Mouse (Mus musculus) embryonic fibroblast, embryonic 13.5 days (primary cell): Measurements from ENCODE around the gene Slc39a11. TPM values are rescaled to one million over a fixed set of nuclear protein-coding genes. Genes with fewer than 3 reads are reported as not detected.

ENCODE experiments used
- H3K27ac ChIP-seq: 2 replicates; pipeline ENCODE4 v1.5.1; 2012; ENCODE audit warnings: low read length, control low read depth, inconsistent platforms; ENCODE audit not compliant: insufficient read depth
- H3K4me1 ChIP-seq: 2 replicates; pipeline ENCODE4 v1.6.1; 2011; ENCODE audit warnings: low read length; ENCODE audit not compliant: control insufficient read depth, insufficient read depth
- H3K4me3 ChIP-seq: 2 replicates; pipeline ENCODE4 v1.5.1; 2011; ENCODE audit warnings: mild to moderate bottlenecking, control low read depth, low read length; ENCODE audit not compliant: insufficient read depth
- CTCF ChIP-seq: IDR thresholded peaks from 2 replicates; pipeline ENCODE4 v1.5.1; 2011; ENCODE audit warnings: mild to moderate bottlenecking, control low read depth, low read length, moderate library complexity, borderline replicate concordance; ENCODE audit not compliant: insufficient read depth
- POLR2A ChIP-seq: IDR thresholded peaks from 2 replicates; pipeline ENCODE4 v1.6.1; 2011; ENCODE audit warnings: low read depth, mild to moderate bottlenecking, control low read depth, low read length, moderate library complexity
- polyA plus RNA-seq: library from polyadenylated mRNA; stranded (reverse); fragments of >200 nt; gene quantifications from 2 replicates; pipeline ENCODE4 v1.2.4, GENCODE M21; 2011; ENCODE audit warnings: low read depth; ENCODE audit not compliant: missing spikeins, insufficient read length

Gene Slc39a11
- polyA plus RNA-seq, 1 experiment: 21.4 TPM

- no peak for TF ChIP-seq POLR2A
- no peak for TF ChIP-seq CTCF
- Histone ChIP-seq H3K4me1 (peaks cover 16% of the 10 kb centered on the region), H3K4me3 (no peak overlapping the region), H3K27ac (peak overlapping the region; percentile 92)
These were observed 112.7 kb downstream of the Slc39a11 start for GRCm38 (mm10) chr11:113537199-113537586.

- Histone ChIP-seq H3K4me1 (peaks cover 16% of the 10 kb centered on the region), H3K27ac (peak overlapping the region; percentile 92), H3K4me3 (no peak overlapping the region)
- TF ChIP-seq CTCF: no peak
- TF ChIP-seq POLR2A: no peak; the same call in 1 of the 2 replicates
These were observed 113.3 kb downstream of the Slc39a11 start for GRCm38 (mm10) chr11:113536308-113537198.

DNA sequence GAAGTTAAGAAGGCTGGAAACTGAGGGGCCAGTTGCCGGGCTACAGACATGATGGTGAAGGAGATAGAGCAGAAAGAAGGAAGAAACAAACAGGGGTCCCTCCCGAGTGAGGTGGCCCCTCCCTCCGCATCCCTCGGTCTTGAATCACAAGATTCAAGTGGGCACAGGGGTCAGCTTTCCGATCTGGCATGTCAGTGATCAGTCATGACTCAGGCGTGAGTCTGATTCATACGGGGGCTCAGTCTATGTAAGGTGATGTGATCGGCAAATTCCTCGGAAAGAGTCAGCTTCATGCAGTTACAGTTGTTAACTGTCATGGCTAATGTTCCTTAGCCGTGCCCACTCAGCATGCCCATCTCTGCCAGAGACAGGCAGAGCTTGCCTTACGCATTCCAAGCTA, 115.5 kb downstream of the Slc39a11 start:
- H3K27ac ChIP-seq: peak overlapping the region; percentile 24
- peaks cover 16% of the 10 kb centered on the region for H3K4me1 ChIP-seq
- no peak overlapping the region for H3K4me3 ChIP-seq
- TF ChIP-seq CTCF: no peak

- no peak overlapping the region; the same call in 1 of the 2 replicates for H3K27ac ChIP-seq
- peaks cover 16% of the 10 kb centered on the region for H3K4me1 ChIP-seq
- TF ChIP-seq CTCF (no peak), POLR2A (no peak)
- no peak overlapping the region for H3K4me3 ChIP-seq
These were observed 115.9 kb downstream of the Slc39a11 start for GRCm38 (mm10) chr11:113533931-113534330.

DNA sequence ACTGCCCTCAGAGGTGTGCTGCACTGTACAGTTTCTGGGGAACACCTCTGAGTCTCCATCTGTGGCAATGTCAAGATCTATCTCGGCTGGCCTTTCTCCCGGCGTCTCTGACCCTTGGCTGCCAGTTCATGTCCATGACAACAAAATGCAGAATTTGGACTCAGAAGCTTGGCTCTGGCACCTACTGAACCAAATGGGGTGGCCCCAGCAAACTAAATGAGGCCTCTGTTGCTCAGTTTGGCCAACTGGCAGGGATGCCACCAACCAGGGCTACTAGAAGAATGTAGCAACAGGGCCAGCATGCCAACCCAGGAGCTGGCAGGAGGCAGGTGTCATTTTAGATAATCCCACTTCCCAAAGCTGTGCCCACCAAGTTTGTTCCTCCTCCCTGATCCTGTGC, 121.5 kb downstream of the Slc39a11 start:
- no peak for TF ChIP-seq POLR2A
- no peak for TF ChIP-seq CTCF
- H3K27ac ChIP-seq: no peak overlapping the region
- no peak overlapping the region for H3K4me3 ChIP-seq
- no peaks in the 10 kb centered on the region for H3K4me1 ChIP-seq

DNA sequence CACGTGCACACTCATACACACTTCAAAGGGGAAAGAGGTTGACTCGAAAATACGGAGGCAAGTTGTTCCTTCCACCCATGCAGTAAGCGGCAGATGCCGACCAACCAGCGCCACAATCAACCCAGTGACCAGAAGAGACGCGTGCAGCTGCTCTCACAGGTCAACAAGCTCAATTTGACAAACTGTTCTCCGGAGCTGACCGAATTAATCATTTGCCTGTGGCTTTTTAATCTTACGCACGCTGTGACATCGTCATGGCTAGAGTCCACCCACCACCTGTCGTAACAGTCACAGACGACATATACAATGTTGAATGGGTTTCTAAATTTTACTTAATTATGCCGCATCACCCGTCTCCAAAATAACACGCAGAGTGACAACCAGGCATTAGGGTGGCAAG, 124.1 kb downstream of the Slc39a11 start:
- Histone ChIP-seq H3K27ac (no peak overlapping the region), H3K4me3 (no peak overlapping the region), H3K4me1 (no peaks in the 10 kb centered on the region)
- TF ChIP-seq POLR2A (no peak), CTCF (no peak)

DNA sequence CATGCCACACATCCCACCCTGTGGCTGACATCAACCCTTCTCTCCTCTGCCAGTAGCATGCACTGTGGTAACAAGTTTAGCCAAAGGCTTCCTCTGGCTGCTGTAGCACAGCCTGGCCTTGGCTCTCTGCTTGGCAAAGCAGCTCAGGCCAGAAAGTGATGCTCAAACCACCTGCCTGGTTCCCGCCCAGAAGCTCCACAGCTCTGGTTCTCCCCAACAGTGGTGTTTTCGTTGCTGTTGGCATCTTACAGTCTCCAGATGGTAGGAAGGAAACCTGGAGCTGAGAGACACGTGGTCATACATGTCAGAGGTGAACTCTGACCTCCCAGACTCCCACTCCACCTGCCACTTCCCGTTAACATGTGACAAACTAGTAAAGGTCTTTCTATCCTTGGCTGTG, 127.2 kb downstream of the Slc39a11 start:
- no peak overlapping the region for H3K4me3 ChIP-seq
- H3K4me1 ChIP-seq: no peaks in the 10 kb centered on the region
- H3K27ac ChIP-seq: no peak overlapping the region
- TF ChIP-seq CTCF (no peak), POLR2A (no peak)

DNA sequence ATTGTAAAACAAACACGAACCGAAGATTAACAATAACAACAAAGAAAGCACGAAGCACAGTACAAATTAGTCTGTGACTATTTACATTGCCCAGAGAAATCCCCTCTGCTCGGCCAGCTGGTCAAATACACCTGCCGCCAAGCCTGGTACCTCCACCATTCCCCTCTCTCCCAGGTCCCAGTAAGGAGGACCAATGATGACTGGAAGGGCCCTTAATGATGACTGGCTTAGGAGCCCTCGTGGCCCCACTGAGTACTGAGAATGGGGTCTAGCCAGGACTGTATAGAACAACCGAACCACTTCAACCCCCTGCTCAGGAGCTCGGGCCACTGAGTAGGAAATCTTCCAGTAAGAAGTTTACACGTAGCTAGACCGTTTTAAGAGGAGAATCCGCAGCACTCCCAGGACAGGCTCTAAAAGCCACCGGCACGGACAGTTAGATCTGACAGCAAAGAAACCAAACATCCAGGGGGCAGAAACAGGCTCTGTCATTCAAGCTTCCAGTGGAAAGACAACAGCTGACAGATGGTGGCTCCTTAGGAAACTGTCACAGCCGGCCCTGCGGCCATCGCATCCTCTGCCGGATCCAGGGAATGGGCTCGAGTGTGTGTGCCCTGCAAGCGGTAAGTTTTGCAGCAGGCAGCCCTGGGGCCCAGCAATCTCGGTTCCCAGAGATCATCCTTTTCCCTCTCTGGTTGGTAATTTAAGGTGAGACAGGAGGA, 128.2 kb downstream of the Slc39a11 start:
- H3K4me3 ChIP-seq: no peak overlapping the region
- no peaks in the 10 kb centered on the region for H3K4me1 ChIP-seq
- no peak for TF ChIP-seq POLR2A
- TF ChIP-seq CTCF: no peak
- no peak overlapping the region for H3K27ac ChIP-seq

DNA sequence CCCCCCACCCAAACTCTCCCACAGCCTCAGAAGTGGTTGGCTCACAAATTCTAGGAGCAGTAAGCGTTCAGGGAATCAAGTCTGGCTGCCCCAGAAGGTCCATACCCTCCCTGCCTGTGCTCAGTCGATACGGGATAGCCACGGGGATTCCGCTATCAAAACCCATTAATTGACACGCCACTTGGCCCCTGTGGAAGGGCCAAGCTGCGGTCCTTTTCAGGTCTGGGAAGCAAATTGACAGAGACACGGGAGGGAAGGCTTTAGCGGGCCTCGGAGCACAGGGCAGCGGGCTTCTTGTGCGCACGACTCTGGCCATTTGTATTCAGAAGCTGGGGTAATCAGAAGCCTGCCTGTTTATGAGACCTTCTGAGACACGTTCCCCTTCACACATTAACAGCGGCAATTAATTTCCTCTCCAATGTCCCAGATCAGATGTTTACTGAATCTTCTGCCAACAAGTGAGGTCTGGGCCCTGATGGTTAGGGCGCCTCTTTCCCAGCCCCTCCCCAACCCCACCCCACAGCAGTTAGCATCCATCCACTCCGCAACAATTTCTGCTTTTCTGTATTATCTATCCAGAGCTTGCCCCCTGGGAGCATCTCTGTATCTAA, 128.9 kb downstream of the Slc39a11 start:
- Histone ChIP-seq H3K4me1 (no peaks in the 10 kb centered on the region), H3K27ac (no peak overlapping the region), H3K4me3 (no peak overlapping the region)
- TF ChIP-seq CTCF (no peak), POLR2A (no peak)
